8 mouse cellular contexts compared by ENCODE assay signal in genomic region chr12:24571523-24572392, GRCm38 (mm10). TPM values are rescaled to one million over a fixed set of nuclear protein-coding genes. Genes with fewer than 3 reads are reported as not detected.
DNase-seq lines count a peak whose midpoint lies in the region; ATAC-seq lines count a peak whose summit lies in the region.

Grhl1 (plus strand) TSS chr12:24572283.

- peak; percentile 98 for ATAC-seq in inflammation-experienced regulatory T-cells, adult 6 months

- peaks cover 8% of the 10 kb centered on the region for H3K36me3 ChIP-seq in megakaryocyte, embryonic 14.5 days (replicated peaks; ENCODE audit: low read length)

- intact Hi-C loops in gastrocnemius, postnatal 14 days (cut with DNase I; ENCODE audit: low total_unique reads), result no loop called here

- H3K4me1 ChIP-seq in megakaryocyte, embryonic 14.5 days, result peaks cover 20% of the 10 kb centered on the region

- H3K27me3 ChIP-seq in megakaryocyte, embryonic 14.5 days (replicated peaks), result peaks cover 29% of the 10 kb centered on the region

- DNase-seq in adrenal gland, adult 18-20 months (ENCODE audit: low spot score in 2 of 2), result peak; percentile 88 to 93
- DNase-seq in embryo, embryonic 10.5 days (ENCODE audit: low spot score), result peak; percentile 94
- DNase-seq in gastrocnemius, postnatal 14 days, result peak; percentile 94
- peak; percentile 85 to 93 for DNase-seq in left cerebral cortex, adult 9 months (ENCODE audit: low spot score in 2 of 2)
- peak; percentile 89 to 91 for DNase-seq in right cerebral cortex, adult 2 months (ENCODE audit: low spot score in 2 of 2)
- peak; percentile 73 for DNase-seq in urinary bladder, postnatal 10 days (ENCODE audit: low spot score)

- peak within 1 kb of the TSS; percentile 92 for H3K4me3 ChIP-seq in megakaryocyte, embryonic 14.5 days (replicated peaks)

- H3K9me3 ChIP-seq in megakaryocyte, embryonic 14.5 days, result no peaks in the 10 kb centered on the region

RNA-seq across cellular contexts. Expression of gene Grhl1, which starts in this region (rescaled TPM):
- total RNA-seq in adrenal gland, adult 18-20 months (2021), result 1 to 10 TPM in 1 of 2 experiments, under 1 TPM in 1; 0.89 to 1.7 TPM
- total RNA-seq in gastrocnemius, postnatal 14 days (2021), result under 1 TPM; 0.16 to 0.22 TPM
- polyA plus RNA-seq in inflammation-experienced regulatory T-cells, adult 6 months (2017; shearing (Covaris generic)), result 1 to 10 TPM; 3.3 to 4.7 (median 4.0) TPM
- 0.43 TPM in 1 of 2 replicates, not detected in the other for polyA plus RNA-seq in megakaryocyte, embryonic 14.5 days (2012; ENCODE audit: insufficient read depth, low replicate concordance)

Comparison
In these comparisons a context has a peak if more than half of its experiments do, and no peak if none do; other contexts are left out.
1. Peak in every context shown above with its lines: DNase-seq, ATAC-seq and H3K4me3 ChIP-seq.
2. Peak in DNase-seq in gastrocnemius, postnatal 14 days; RNA of the gene not detected or under 1 TPM.